Mouse (Mus musculus) heart, postnatal 0 days (tissue): ENCODE data around the gene Hoxa1.

Source experiments
- CTCF ChIP-seq: IDR thresholded peaks from 2 replicates; pipeline ENCODE4 v1.5.1; 2016; ENCODE audit warnings: antibody characterized with exemption, control low read depth, low read depth
- EP300 ChIP-seq: IDR thresholded peaks from 2 replicates; pipeline ENCODE4 v1.6.1; 2016; ENCODE audit warnings: antibody characterized with exemption, low read depth

GRCm38 (mm10) chr6:52111846-52112245 is 46.3 kb downstream of the Hoxa1 start:
- no peak for TF ChIP-seq CTCF
- no peak for TF ChIP-seq EP300
